Mouse (Mus musculus): ENCODE results near the gene Mgst3. TPM values are rescaled to one million over a fixed set of nuclear protein-coding genes. Genes with fewer than 3 reads are reported as not detected.

Gene Mgst3
- polyA plus RNA-seq, 1 experiment from 2014 or later: 49.5 TPM

DNA sequence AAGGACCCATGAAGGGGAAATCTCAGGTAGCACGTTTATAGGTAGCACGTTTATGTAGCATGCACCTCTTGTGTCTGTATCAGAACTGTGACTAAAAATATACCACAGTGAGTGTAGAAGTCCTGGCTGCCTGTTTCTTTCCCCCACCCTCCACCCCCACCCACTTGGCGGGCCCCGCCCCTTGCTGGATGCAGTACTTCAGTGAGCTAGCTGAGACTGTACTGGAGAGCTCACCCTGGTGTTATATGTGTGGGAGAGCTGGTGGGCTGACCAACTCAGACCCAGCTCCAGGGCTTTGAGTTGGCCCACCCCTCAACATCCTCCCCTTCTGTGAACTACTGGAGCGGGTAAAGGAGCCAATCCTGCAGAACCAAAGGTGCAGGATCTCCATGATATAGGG is 31.9 kb upstream of the Mgst3 start:
- ATAC-seq (replicated peaks; ENCODE audit: insufficient number of reproducible peaks, low FRiP score, low TSS enrichment, low read depth): no peak
- DNase-seq (ENCODE audit: low spot score): no peak
- Histone ChIP-seq H3K27me3 (ENCODE audit: control insufficient read depth, insufficient read depth, low read length) (no peaks in the 10 kb centered on the region), H3K9me3 (replicated peaks; ENCODE audit: control insufficient read depth, low read length) (no peaks in the 10 kb centered on the region), H3K27ac (replicated peaks; ENCODE audit: low read depth, low read length) (no peak overlapping the region), H3K4me2 (ENCODE audit: low read depth, low read length) (no peak overlapping the region), H3K36me3 (replicated peaks; ENCODE audit: control insufficient read depth, insufficient read depth, low read depth, low read length) (no peaks in the 10 kb centered on the region), H3K4me3 (ENCODE audit: low read depth, low read length) (no peak overlapping the region), H3K4me1 (ENCODE audit: control insufficient read depth, insufficient read depth, low read length) (no peaks in the 10 kb centered on the region), H3K9ac (replicated peaks; ENCODE audit: low read length) (no peak overlapping the region)
- WGBS: 81% methylated on average over 5 of the region's 5 CpGs

DNA sequence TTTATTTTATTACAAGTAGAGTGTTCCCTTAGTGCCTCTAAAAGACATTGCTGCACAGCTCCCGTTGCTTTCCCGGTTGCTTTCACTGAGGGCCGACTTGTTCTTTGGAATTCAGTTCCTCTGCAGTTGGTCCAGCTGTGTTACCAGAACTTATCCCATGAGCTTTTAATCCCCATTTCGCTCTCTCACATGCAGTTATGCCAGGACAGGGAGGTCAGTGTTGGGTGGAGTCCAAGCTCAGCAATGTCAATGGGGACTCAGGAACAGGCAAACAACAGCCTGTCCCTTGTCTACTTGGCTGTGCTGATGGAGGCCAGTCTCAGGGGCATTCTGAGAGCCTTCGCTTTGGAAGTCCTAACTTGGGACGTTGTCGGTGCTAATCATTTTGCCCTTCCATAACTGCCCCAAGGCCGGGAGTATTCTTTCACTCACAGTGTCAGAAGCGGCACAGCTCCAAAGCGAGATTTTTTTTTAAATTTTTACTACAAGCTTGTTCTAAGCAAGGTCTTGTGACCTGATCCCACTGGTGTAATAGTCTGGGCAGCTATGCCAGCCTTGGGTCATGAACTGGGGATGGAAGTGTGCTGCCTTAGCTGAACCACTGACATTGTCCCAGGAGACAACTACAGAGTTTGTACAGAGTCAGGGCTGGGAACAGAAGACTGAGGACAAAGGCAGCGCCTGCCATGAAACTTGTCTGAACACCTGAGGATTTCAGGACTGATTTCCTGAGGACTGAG is 29.0 kb upstream of the Mgst3 start:
- Histone ChIP-seq H3K4me1 (ENCODE audit: control insufficient read depth, insufficient read depth, low read length) (no peaks in the 10 kb centered on the region), H3K9me3 (replicated peaks; ENCODE audit: control insufficient read depth, low read length) (no peaks in the 10 kb centered on the region), H3K4me3 (ENCODE audit: low read depth, low read length) (no peak overlapping the region), H3K27ac (replicated peaks; ENCODE audit: low read depth, low read length) (no peak overlapping the region), H3K9ac (replicated peaks; ENCODE audit: low read length) (no peak overlapping the region), H3K27me3 (ENCODE audit: control insufficient read depth, insufficient read depth, low read length) (no peaks in the 10 kb centered on the region), H3K4me2 (ENCODE audit: low read depth, low read length) (no peak overlapping the region), H3K36me3 (replicated peaks; ENCODE audit: control insufficient read depth, insufficient read depth, low read depth, low read length) (no peaks in the 10 kb centered on the region)
- DNase-seq (ENCODE audit: low spot score): no peak
- WGBS: 73% methylated on average over 11 of the region's 11 CpGs
- ATAC-seq (replicated peaks; ENCODE audit: insufficient number of reproducible peaks, low FRiP score, low TSS enrichment, low read depth): no peak

DNA sequence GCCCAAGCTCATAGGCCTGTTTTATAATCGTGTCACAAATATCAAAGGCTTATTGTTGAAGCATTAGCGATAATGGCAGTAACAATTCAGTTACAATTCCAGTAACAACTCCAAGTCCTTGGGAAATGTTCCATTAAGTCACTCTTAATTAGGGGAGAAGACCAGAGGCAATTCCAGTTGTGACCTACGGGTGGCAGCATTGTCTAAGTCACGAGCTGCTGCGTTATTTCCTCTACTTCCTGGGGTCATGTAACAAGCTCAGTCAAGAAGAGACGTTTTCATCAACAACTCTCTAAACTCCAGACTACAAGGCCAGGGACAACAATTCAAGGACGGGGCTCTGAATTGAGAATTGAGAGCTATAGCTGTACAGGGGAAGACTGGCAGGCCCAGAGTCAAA is 21.2 kb upstream of the Mgst3 start:
- Histone ChIP-seq H3K27me3 (ENCODE audit: control insufficient read depth, insufficient read depth, low read length) (no peaks in the 10 kb centered on the region), H3K4me1 (ENCODE audit: control insufficient read depth, insufficient read depth, low read length) (no peaks in the 10 kb centered on the region), H3K9ac (replicated peaks; ENCODE audit: low read length) (no peak overlapping the region), H3K9me3 (replicated peaks; ENCODE audit: control insufficient read depth, low read length) (no peaks in the 10 kb centered on the region), H3K36me3 (replicated peaks; ENCODE audit: control insufficient read depth, insufficient read depth, low read depth, low read length) (no peaks in the 10 kb centered on the region), H3K27ac (replicated peaks; ENCODE audit: low read depth, low read length) (no peak overlapping the region), H3K4me2 (ENCODE audit: low read depth, low read length) (no peak overlapping the region), H3K4me3 (ENCODE audit: low read depth, low read length) (no peak overlapping the region)
- peak; percentile 88 for DNase-seq (ENCODE audit: low spot score)
- 4% methylated on average over 7 of the region's 7 CpGs for WGBS
- ATAC-seq (replicated peaks; ENCODE audit: insufficient number of reproducible peaks, low FRiP score, low TSS enrichment, low read depth): no peak

DNA sequence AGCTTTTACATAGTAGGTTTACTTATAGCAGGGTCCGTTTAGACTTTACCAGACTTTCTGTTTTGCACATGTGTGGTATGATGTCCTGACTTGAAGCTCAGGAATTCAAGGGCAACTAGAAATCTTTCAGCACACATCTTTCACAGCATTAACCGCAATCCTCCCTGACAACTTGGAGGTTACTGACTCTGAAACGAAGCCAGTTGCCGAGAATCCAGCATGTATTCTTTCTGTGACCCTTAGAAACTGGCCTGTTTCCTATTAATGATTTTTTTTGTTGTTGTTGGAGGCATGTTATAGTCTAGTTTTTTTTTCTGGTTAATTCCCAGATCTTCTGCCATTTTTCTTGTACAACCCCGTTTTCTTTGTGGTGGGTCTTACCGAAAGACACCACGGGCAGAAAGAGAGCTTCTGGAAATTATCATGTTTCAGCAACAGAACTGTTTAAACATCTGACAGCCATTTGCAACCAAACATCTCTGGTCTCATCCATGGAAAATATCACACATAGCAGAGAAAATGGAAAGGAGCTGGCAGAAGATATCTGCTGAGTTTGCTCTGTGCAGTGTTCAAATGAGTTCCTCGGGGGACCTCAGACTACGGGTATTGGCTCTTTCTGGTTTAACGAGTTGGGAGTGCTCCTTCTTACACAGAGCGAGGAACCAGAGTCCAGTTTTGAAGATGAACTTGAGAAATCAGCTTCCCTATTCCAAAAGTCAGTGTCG is 18.5 kb upstream of the Mgst3 start:
- no peaks in the 10 kb centered on the region for H3K9me3 ChIP-seq (replicated peaks; ENCODE audit: control insufficient read depth, low read length)
- H3K36me3 ChIP-seq (replicated peaks; ENCODE audit: control insufficient read depth, insufficient read depth, low read depth, low read length): no peaks in the 10 kb centered on the region
- H3K4me2 ChIP-seq (ENCODE audit: low read depth, low read length): no peak overlapping the region
- no peaks in the 10 kb centered on the region for H3K27me3 ChIP-seq (ENCODE audit: control insufficient read depth, insufficient read depth, low read length)
- no peak for DNase-seq (ENCODE audit: low spot score)
- WGBS: 61% methylated on average over 12 of the region's 12 CpGs
- no peak for ATAC-seq (replicated peaks; ENCODE audit: insufficient number of reproducible peaks, low FRiP score, low TSS enrichment, low read depth)
- H3K27ac ChIP-seq (replicated peaks; ENCODE audit: low read depth, low read length): no peak overlapping the region
- no peaks in the 10 kb centered on the region for H3K4me1 ChIP-seq (ENCODE audit: control insufficient read depth, insufficient read depth, low read length)
- no peak overlapping the region for H3K9ac ChIP-seq (replicated peaks; ENCODE audit: low read length)
- H3K4me3 ChIP-seq (ENCODE audit: low read depth, low read length): no peak overlapping the region

DNA sequence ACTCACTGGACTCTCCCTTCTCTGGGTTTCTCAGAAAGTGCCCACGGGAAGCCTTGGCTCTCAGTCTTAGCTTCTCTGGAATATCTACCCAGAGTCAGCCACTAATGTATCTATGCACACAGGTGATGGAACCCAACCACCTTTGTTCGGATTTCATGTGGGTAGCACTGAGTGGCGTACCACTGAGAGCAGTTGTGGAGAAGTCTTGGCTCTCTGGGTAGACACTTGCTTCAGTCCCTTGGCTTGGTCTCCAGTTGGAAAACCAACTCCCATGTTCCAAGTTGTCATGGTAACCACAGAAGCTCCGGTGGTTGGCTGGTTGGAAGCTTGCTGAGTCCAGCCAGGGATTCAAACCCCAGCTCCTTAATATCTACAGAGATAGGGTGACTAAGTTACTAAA is 16.0 kb upstream of the Mgst3 start:
- Histone ChIP-seq H3K27ac (replicated peaks; ENCODE audit: low read depth, low read length) (no peak overlapping the region), H3K9me3 (replicated peaks; ENCODE audit: control insufficient read depth, low read length) (no peaks in the 10 kb centered on the region), H3K9ac (replicated peaks; ENCODE audit: low read length) (no peak overlapping the region), H3K4me1 (ENCODE audit: control insufficient read depth, insufficient read depth, low read length) (no peaks in the 10 kb centered on the region), H3K36me3 (replicated peaks; ENCODE audit: control insufficient read depth, insufficient read depth, low read depth, low read length) (no peaks in the 10 kb centered on the region), H3K4me3 (ENCODE audit: low read depth, low read length) (no peak overlapping the region), H3K4me2 (ENCODE audit: low read depth, low read length) (no peak overlapping the region), H3K27me3 (ENCODE audit: control insufficient read depth, insufficient read depth, low read length) (no peaks in the 10 kb centered on the region)
- ATAC-seq (replicated peaks; ENCODE audit: insufficient number of reproducible peaks, low FRiP score, low TSS enrichment, low read depth) (no peak), DNase-seq (ENCODE audit: low spot score) (no peak)
- 84% methylated on average over 4 of the region's 4 CpGs for WGBS

DNA sequence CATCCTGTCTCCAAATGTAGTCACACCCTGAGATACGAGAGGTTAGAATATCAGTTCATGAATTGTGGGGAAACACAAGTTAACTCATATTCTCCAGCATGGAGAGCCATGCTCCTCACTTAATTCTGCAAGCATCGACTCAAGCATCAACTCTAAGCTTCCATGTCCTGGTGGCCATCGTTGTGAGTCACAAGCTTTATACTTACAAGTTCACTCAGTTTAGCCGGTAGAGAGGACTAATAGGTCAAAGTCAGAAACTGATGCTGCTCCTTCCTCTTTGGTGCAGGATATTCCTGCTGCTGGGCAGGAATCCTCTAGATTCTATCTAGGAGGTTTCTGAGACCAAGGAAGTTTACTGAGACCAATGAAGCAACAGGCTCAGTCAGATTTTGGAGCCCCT is 11.6 kb upstream of the Mgst3 start:
- Histone ChIP-seq H3K27ac (replicated peaks; ENCODE audit: low read depth, low read length) (no peak overlapping the region), H3K4me2 (ENCODE audit: low read depth, low read length) (no peak overlapping the region), H3K4me3 (ENCODE audit: low read depth, low read length) (no peak overlapping the region), H3K4me1 (ENCODE audit: control insufficient read depth, insufficient read depth, low read length) (no peaks in the 10 kb centered on the region), H3K9me3 (replicated peaks; ENCODE audit: control insufficient read depth, low read length) (no peaks in the 10 kb centered on the region), H3K27me3 (ENCODE audit: control insufficient read depth, insufficient read depth, low read length) (no peaks in the 10 kb centered on the region), H3K9ac (replicated peaks; ENCODE audit: low read length) (no peak overlapping the region), H3K36me3 (replicated peaks; ENCODE audit: control insufficient read depth, insufficient read depth, low read depth, low read length) (no peaks in the 10 kb centered on the region)
- ATAC-seq (replicated peaks; ENCODE audit: insufficient number of reproducible peaks, low FRiP score, low TSS enrichment, low read depth) (no peak), DNase-seq (ENCODE audit: low spot score) (no peak)
- 82% methylated on average over 4 of the region's 4 CpGs for WGBS

DNA sequence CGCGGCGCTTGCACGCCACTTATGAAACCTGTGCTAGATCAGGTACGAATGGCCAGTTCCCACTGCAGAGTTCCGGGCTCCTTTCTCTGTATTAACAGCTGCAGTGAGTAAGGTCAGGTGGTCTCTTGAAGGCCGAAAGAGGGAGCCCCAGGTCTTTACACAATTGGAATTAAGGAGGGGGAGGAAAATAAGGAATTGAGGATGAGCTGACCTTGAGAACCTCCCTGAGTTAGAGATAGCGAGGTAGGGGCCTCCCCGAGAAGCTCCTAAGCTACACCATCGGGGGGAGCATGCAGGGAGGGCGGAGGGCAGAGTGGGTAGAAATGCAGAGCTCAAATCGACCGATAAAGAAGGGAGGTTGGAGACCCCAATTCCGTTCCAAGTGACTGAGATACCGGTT is 360 bp downstream of the Mgst3 start:
- 2% methylated on average over 15 of the region's 15 CpGs for WGBS
- Histone ChIP-seq H3K27ac (replicated peaks; ENCODE audit: low read depth, low read length) (no peak overlapping the region), H3K4me2 (ENCODE audit: low read depth, low read length) (peak overlapping the region; percentile 78), H3K4me3 (ENCODE audit: low read depth, low read length) (peak overlapping the region; percentile 61), H3K27me3 (ENCODE audit: control insufficient read depth, insufficient read depth, low read length) (peaks cover 5% of the 10 kb centered on the region; the same call in 1 of the 2 replicates), H3K9ac (replicated peaks; ENCODE audit: low read length) (peak overlapping the region; percentile 93), H3K36me3 (replicated peaks; ENCODE audit: control insufficient read depth, insufficient read depth, low read depth, low read length) (no peaks in the 10 kb centered on the region), H3K4me1 (ENCODE audit: control insufficient read depth, insufficient read depth, low read length) (peaks cover 3% of the 10 kb centered on the region; the same call in 1 of the 2 replicates), H3K9me3 (replicated peaks; ENCODE audit: control insufficient read depth, low read length) (no peaks in the 10 kb centered on the region)
- DNase-seq (ENCODE audit: low spot score): peak; percentile 41
- ATAC-seq (replicated peaks; ENCODE audit: insufficient number of reproducible peaks, low FRiP score, low TSS enrichment, low read depth): peak; percentile 5; the same call in 1 of the 2 replicates

DNA sequence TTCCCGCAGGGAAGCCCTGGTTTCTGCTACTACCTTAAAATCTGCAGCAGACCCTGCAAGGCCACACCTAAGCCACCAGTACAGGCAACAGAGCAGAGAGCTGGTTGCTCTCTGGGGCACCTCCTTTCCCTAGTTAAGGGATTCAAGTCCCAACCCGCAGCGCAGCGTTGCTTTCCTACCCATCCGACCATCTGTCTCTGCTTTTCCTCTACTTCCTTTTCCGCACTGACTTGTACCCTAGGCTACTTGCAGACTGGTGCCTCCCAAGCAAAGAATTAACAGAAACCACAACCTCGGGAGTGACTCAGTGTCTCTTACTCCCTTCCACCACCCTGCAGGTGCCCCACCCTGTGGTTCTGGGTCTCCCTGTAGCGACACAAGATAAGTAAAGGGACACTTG is 954 bp downstream of the Mgst3 start:
- H3K36me3 ChIP-seq (replicated peaks; ENCODE audit: control insufficient read depth, insufficient read depth, low read depth, low read length): no peaks in the 10 kb centered on the region
- 10% methylated on average over 8 of the region's 8 CpGs for WGBS
- ATAC-seq (replicated peaks; ENCODE audit: insufficient number of reproducible peaks, low FRiP score, low TSS enrichment, low read depth) (no peak), DNase-seq (ENCODE audit: low spot score) (no peak)
- H3K9me3 ChIP-seq (replicated peaks; ENCODE audit: control insufficient read depth, low read length): no peaks in the 10 kb centered on the region
- H3K4me2 ChIP-seq (ENCODE audit: low read depth, low read length): peak overlapping the region; percentile 78
- H3K27me3 ChIP-seq (ENCODE audit: control insufficient read depth, insufficient read depth, low read length): peaks cover 5% of the 10 kb centered on the region; the same call in 1 of the 2 replicates
- peak overlapping the region; percentile 34; the same call in 1 of the 2 replicates for H3K9ac ChIP-seq (replicated peaks; ENCODE audit: low read length)
- H3K27ac ChIP-seq (replicated peaks; ENCODE audit: low read depth, low read length): no peak overlapping the region
- H3K4me3 ChIP-seq (ENCODE audit: low read depth, low read length): peak overlapping the region; percentile 61
- H3K4me1 ChIP-seq (ENCODE audit: control insufficient read depth, insufficient read depth, low read length): peaks cover 3% of the 10 kb centered on the region; the same call in 1 of the 2 replicates

Data from embryonic facial prominence, embryonic 11.5 days (tissue).